Mouse (Mus musculus): ENCODE results near the gene Cask. TPM values are rescaled to one million over a fixed set of nuclear protein-coding genes. Genes with fewer than 3 reads are reported as not detected.

Gene Cask
- polyA plus RNA-seq, 2 experiments, result 1.5 to 1.6 TPM

GRCm38 (mm10) chrX:13500284-13500683 lies 350.9 kb downstream of the Cask start:
- Histone ChIP-seq H3K9me3 (ENCODE audit: control insufficient read depth, low read length) (no peaks in the 10 kb centered on the region), H3K27ac (no peak overlapping the region), H3K4me1 (replicated peaks; ENCODE audit: control insufficient read depth in 2 of 2, insufficient read depth in 2 of 2, low read length in 1 of 2) (peaks cover 9 to 16% of the 10 kb centered on the region in 2 experiments), H3K36me3 (replicated peaks; ENCODE audit: control insufficient read depth, insufficient read depth, low read depth) (no peaks in the 10 kb centered on the region), H3K4me3 (ENCODE audit: insufficient read depth in 1 of 2, low read depth in 2 of 2, low read length in 2 of 2) (no peak overlapping the region), H3K27me3 (ENCODE audit: control insufficient read depth, insufficient read depth, low read length) (no peaks in the 10 kb centered on the region), H3K4me2 (ENCODE audit: low read depth) (no peak overlapping the region), H3K9ac (replicated peaks) (no peak overlapping the region)
- ATAC-seq (ENCODE audit: insufficient read depth) (no peak), DNase-seq (ENCODE audit: low read depth in 3 of 3, low spot score in 3 of 3) (no peak)
- TF ChIP-seq CTCF (IDR thresholded peaks at IDR 0.05; ENCODE audit: low read depth) (no peak), EP300 (IDR thresholded peaks at IDR 0.05; ENCODE audit: low read depth) (no peak)
- WGBS (ENCODE audit: insufficient replicate concordance), result 26% methylated on average over 4 of the region's 4 CpGs

GRCm38 (mm10) chrX:13494892-13495703 lies 356.1 kb downstream of the Cask start:
- Histone ChIP-seq H3K27ac (peak overlapping the region; percentile 39), H3K4me3 (ENCODE audit: insufficient read depth in 1 of 2, low read depth in 2 of 2, low read length in 2 of 2) (no peak overlapping the region), H3K4me2 (ENCODE audit: low read depth) (peak overlapping the region; percentile 24), H3K4me1 (replicated peaks; ENCODE audit: control insufficient read depth in 2 of 2, insufficient read depth in 2 of 2, low read length in 1 of 2) (peaks cover 13 to 29% of the 10 kb centered on the region in 2 experiments), H3K9me3 (ENCODE audit: control insufficient read depth, low read length) (no peaks in the 10 kb centered on the region), H3K9ac (replicated peaks) (peak overlapping the region; percentile 27; the same call in 1 of the 2 replicates), H3K27me3 (ENCODE audit: control insufficient read depth, insufficient read depth, low read length) (no peaks in the 10 kb centered on the region), H3K36me3 (replicated peaks; ENCODE audit: control insufficient read depth, insufficient read depth, low read depth) (no peaks in the 10 kb centered on the region)
- WGBS (ENCODE audit: insufficient replicate concordance), result 51% methylated on average over 8 of the region's 8 CpGs
- peak; percentile 46 for TF ChIP-seq EP300 (IDR thresholded peaks at IDR 0.05; ENCODE audit: low read depth)
- no peak for TF ChIP-seq CTCF (IDR thresholded peaks at IDR 0.05; ENCODE audit: low read depth)
- ATAC-seq (ENCODE audit: insufficient read depth) (peak; percentile 88), DNase-seq (ENCODE audit: low read depth in 3 of 3, low spot score in 3 of 3) (peak; percentile 16 to 27 (median 19))

GRCm38 (mm10) chrX:13492922-13493321 lies 358.2 kb downstream of the Cask start:
- no peak overlapping the region for H3K27ac ChIP-seq
- ATAC-seq (ENCODE audit: insufficient read depth), result no peak
- H3K4me2 ChIP-seq (ENCODE audit: low read depth), result no peak overlapping the region
- TF ChIP-seq CTCF (IDR thresholded peaks at IDR 0.05; ENCODE audit: low read depth), result no peak
- no peak for TF ChIP-seq EP300 (IDR thresholded peaks at IDR 0.05; ENCODE audit: low read depth)
- no peak for DNase-seq (ENCODE audit: low read depth in 3 of 3, low spot score in 3 of 3)
- H3K4me3 ChIP-seq (ENCODE audit: insufficient read depth in 1 of 2, low read depth in 2 of 2, low read length in 2 of 2), result no peak overlapping the region
- no peak overlapping the region for H3K9ac ChIP-seq (replicated peaks)
- peaks cover 13 to 29% of the 10 kb centered on the region in 2 experiments for H3K4me1 ChIP-seq (replicated peaks; ENCODE audit: control insufficient read depth in 2 of 2, insufficient read depth in 2 of 2, low read length in 1 of 2)
- H3K27me3 ChIP-seq (ENCODE audit: control insufficient read depth, insufficient read depth, low read length), result no peaks in the 10 kb centered on the region
- no peaks in the 10 kb centered on the region for H3K36me3 ChIP-seq (replicated peaks; ENCODE audit: control insufficient read depth, insufficient read depth, low read depth)
- no peaks in the 10 kb centered on the region for H3K9me3 ChIP-seq (ENCODE audit: control insufficient read depth, low read length)

GRCm38 (mm10) chrX:13490941-13491340 lies 360.2 kb downstream of the Cask start:
- no peak for TF ChIP-seq EP300 (IDR thresholded peaks at IDR 0.05; ENCODE audit: low read depth)
- TF ChIP-seq CTCF (IDR thresholded peaks at IDR 0.05; ENCODE audit: low read depth), result no peak
- no peak for DNase-seq (ENCODE audit: low read depth in 3 of 3, low spot score in 3 of 3)
- 53% methylated on average over 3 of the region's 3 CpGs for WGBS (ENCODE audit: insufficient replicate concordance)

GRCm38 (mm10) chrX:13489761-13490160 lies 361.4 kb downstream of the Cask start:
- Histone ChIP-seq H3K36me3 (replicated peaks; ENCODE audit: control insufficient read depth, insufficient read depth, low read depth) (no peaks in the 10 kb centered on the region), H3K9me3 (ENCODE audit: control insufficient read depth, low read length) (peaks cover 3% of the 10 kb centered on the region; the same call in 1 of the 2 replicates), H3K27me3 (ENCODE audit: control insufficient read depth, insufficient read depth, low read length) (no peaks in the 10 kb centered on the region), H3K4me2 (ENCODE audit: low read depth) (no peak overlapping the region), H3K4me1 (replicated peaks; ENCODE audit: control insufficient read depth in 2 of 2, insufficient read depth in 2 of 2, low read length in 1 of 2) (peaks cover 0 to 8% of the 10 kb centered on the region in 2 experiments; a peak in 2 of 4 replicates), H3K9ac (replicated peaks) (no peak overlapping the region), H3K27ac (no peak overlapping the region), H3K4me3 (ENCODE audit: insufficient read depth in 1 of 2, low read depth in 2 of 2, low read length in 2 of 2) (no peak overlapping the region)
- DNase-seq (ENCODE audit: low read depth in 3 of 3, low spot score in 3 of 3), result peak; percentile 14 to 31 (median 19)
- 24% methylated on average over 1 of the region's 1 CpGs for WGBS (ENCODE audit: insufficient replicate concordance)
- peak; percentile 81 for ATAC-seq (ENCODE audit: insufficient read depth)
- TF ChIP-seq CTCF (IDR thresholded peaks at IDR 0.05; ENCODE audit: low read depth) (no peak), EP300 (IDR thresholded peaks at IDR 0.05; ENCODE audit: low read depth) (peak; percentile 63)

More at GRCm38 (mm10) chrX:13490941-13491340, 360.2 kb downstream of the Cask start:
- Histone ChIP-seq H3K4me1 (replicated peaks; ENCODE audit: control insufficient read depth in 2 of 2, insufficient read depth in 2 of 2, low read length in 1 of 2) (peaks cover 10 to 19% of the 10 kb centered on the region in 2 experiments), H3K9ac (replicated peaks) (no peak overlapping the region), H3K27ac (no peak overlapping the region), H3K36me3 (replicated peaks; ENCODE audit: control insufficient read depth, insufficient read depth, low read depth) (no peaks in the 10 kb centered on the region), H3K9me3 (ENCODE audit: control insufficient read depth, low read length) (peaks cover 3% of the 10 kb centered on the region; the same call in 1 of the 2 replicates), H3K4me3 (ENCODE audit: insufficient read depth in 1 of 2, low read depth in 2 of 2, low read length in 2 of 2) (no peak overlapping the region), H3K4me2 (ENCODE audit: low read depth) (no peak overlapping the region), H3K27me3 (ENCODE audit: control insufficient read depth, insufficient read depth, low read length) (no peaks in the 10 kb centered on the region)
- ATAC-seq (ENCODE audit: insufficient read depth), result no peak
